Mouse (Mus musculus) MEL (cell line): ENCODE results near the gene Gipr. TPM values are rescaled to one million over a fixed set of nuclear protein-coding genes. Genes with fewer than 3 reads are reported as not detected.

Experiments used
- DNase-seq: peaks from one replicate; pipeline ENCODE4 v3.0.0; 2011; ENCODE audit warnings: low read depth, low spot score
- H3K27ac ChIP-seq: 2 replicates; pipeline ENCODE4 v1.5.1; 2012; ENCODE audit warnings: low read depth, mild to moderate bottlenecking, control low read depth, low read length, moderate library complexity; ENCODE audit not compliant: control insufficient read depth
- H3K27me3 ChIP-seq, 2 experiments: fragments of 150-350 bp in 1 of 2; sonication (generic) in 1 of 2; 2 replicates each; pipeline ENCODE4 v1.6.1; 2012; ENCODE audit warnings: low read length in 2 of 2, mild to moderate bottlenecking in 2 of 2, improper control_type of control experiment in 1 of 2, moderate library complexity in 1 of 2; ENCODE audit not compliant: insufficient read depth in 2 of 2, control insufficient read depth in 1 of 2
- H3K36me3 ChIP-seq, 2 experiments: 2 replicates each; pipeline ENCODE4 v1.6.1; 2012 to 2014; ENCODE audit warnings: low read length in 2 of 2, improper control_type of control experiment in 1 of 2, inconsistent platforms in 1 of 2, mild to moderate bottlenecking in 1 of 2; ENCODE audit not compliant: insufficient read depth in 2 of 2, control insufficient read depth in 1 of 2
- H3K4me1 ChIP-seq, 2 experiments: fragments of 150-350 bp in 1 of 2; sonication (generic) in 1 of 2; 2 replicates each; pipeline ENCODE4 v1.6.1; 2012; ENCODE audit warnings: low read length in 2 of 2, improper control_type of control experiment in 1 of 2, mild to moderate bottlenecking in 1 of 2; ENCODE audit not compliant: insufficient read depth in 2 of 2, control insufficient read depth in 1 of 2
- H3K4me3 ChIP-seq, 2 experiments: fragments of 150-350 bp in 1 of 2; sonication (generic) in 1 of 2; 2 replicates each; pipeline ENCODE4 v1.5.1; 2012; ENCODE audit warnings: low read depth in 2 of 2, low read length in 2 of 2, mild to moderate bottlenecking in 2 of 2, moderate library complexity in 2 of 2, control low read depth in 1 of 2, improper control_type of control experiment in 1 of 2; ENCODE audit not compliant: control insufficient read depth in 1 of 2, insufficient read depth in 1 of 2
- H3K79me2 ChIP-seq: 2 replicates; pipeline ENCODE4 v1.6.1; 2012; ENCODE audit warnings: mild to moderate bottlenecking, low read length, moderate library complexity; ENCODE audit not compliant: control insufficient read depth, poor library complexity, insufficient read depth
- H3K9ac ChIP-seq: 2 replicates; pipeline ENCODE4 v1.6.1; 2012; ENCODE audit warnings: low read depth, mild to moderate bottlenecking, control low read depth, low read length, moderate library complexity; ENCODE audit not compliant: control insufficient read depth, poor library complexity, severe bottlenecking
- H3K9me3 ChIP-seq: fragments of 150-350 bp; sonication (generic); replicated peaks from 2 replicates; pipeline ENCODE4 v1.6.1; 2012; ENCODE audit warnings: mild to moderate bottlenecking, low read length, improper control_type of control experiment, moderate library complexity; ENCODE audit not compliant: insufficient read depth
- CHD1 ChIP-seq: IDR thresholded peaks from 2 replicates; pipeline ENCODE4 v1.6.1; 2012; ENCODE audit warnings: low read depth, mild to moderate bottlenecking, inconsistent platforms, low read length, improper control_type of control experiment
- CTCF ChIP-seq, 3 experiments: IDR thresholded peaks in 2 of 3; conservative IDR thresholded peaks in 1 of 3; 2 replicates each; pipeline ENCODE4 v1.5.1; 2011 to 2012; ENCODE audit warnings: low read length in 3 of 3, low read depth in 2 of 3, mild to moderate bottlenecking in 2 of 3, improper control_type of control experiment in 1 of 3, inconsistent platforms in 1 of 3, mixed read lengths in 1 of 3, moderate library complexity in 1 of 3; ENCODE audit not compliant: control insufficient read depth in 1 of 3, insufficient read depth in 1 of 3, poor library complexity in 1 of 3, severe bottlenecking in 1 of 3
- ELF1 ChIP-seq: IDR thresholded peaks from 2 replicates; pipeline ENCODE4 v1.6.1; 2014; ENCODE audit warnings: low read depth, mild to moderate bottlenecking, inconsistent platforms, low read length, improper control_type of control experiment, moderate library complexity
- EP300 ChIP-seq, 2 experiments: IDR thresholded peaks; 2 replicates each; pipeline ENCODE4 v1.6.1; 2011; ENCODE audit warnings: improper control_type of control experiment in 2 of 2, low read length in 2 of 2, low read depth in 1 of 2, mild to moderate bottlenecking in 1 of 2
- ETS1 ChIP-seq: IDR thresholded peaks from 2 replicates; pipeline ENCODE4 v1.6.1; 2012; ENCODE audit warnings: low read depth, mild to moderate bottlenecking, inconsistent platforms, low read length, improper control_type of control experiment, moderate library complexity
- GATA1 ChIP-seq: IDR thresholded peaks from 2 replicates; pipeline ENCODE4 v1.6.1; 2011; ENCODE audit warnings: low read depth, low read length, improper control_type of control experiment
- JUND ChIP-seq: IDR thresholded peaks from 2 replicates; pipeline ENCODE4 v1.6.1; 2011; ENCODE audit warnings: low read depth, mild to moderate bottlenecking, improper control_type of control experiment, low read length
- KAT2A ChIP-seq: conservative IDR thresholded peaks from 2 replicates; pipeline ENCODE4 v1.6.1; 2012; ENCODE audit warnings: low read depth, low read length, improper control_type of control experiment, inconsistent platforms
- MAFK ChIP-seq: IDR thresholded peaks from 2 replicates; pipeline ENCODE4 v1.6.1; 2011; ENCODE audit warnings: low read depth, mild to moderate bottlenecking, low read length, improper control_type of control experiment, borderline replicate concordance
- MEF2A ChIP-seq: IDR thresholded peaks from 2 replicates; pipeline ENCODE4 v1.6.1; 2014; ENCODE audit warnings: low read depth, mild to moderate bottlenecking, inconsistent platforms, low read length, improper control_type of control experiment; ENCODE audit not compliant: poor library complexity, insufficient replicate concordance, severe bottlenecking; ENCODE audit errors: extremely low read depth
- MXI1 ChIP-seq: IDR thresholded peaks from 2 replicates; pipeline ENCODE4 v1.6.1; 2011; ENCODE audit warnings: mild to moderate bottlenecking, low read depth, low read length, improper control_type of control experiment
- NELFE ChIP-seq: IDR thresholded peaks from 2 replicates; pipeline ENCODE4 v1.6.1; 2011; ENCODE audit warnings: low read depth, low read length, improper control_type of control experiment
- NRF1 ChIP-seq: IDR thresholded peaks from 2 replicates; pipeline ENCODE4 v1.6.1; 2014; ENCODE audit warnings: low read depth, mild to moderate bottlenecking, inconsistent platforms, low read length, improper control_type of control experiment, moderate library complexity; ENCODE audit not compliant: poor library complexity, insufficient read depth, severe bottlenecking
- POLR2A ChIP-seq, 2 experiments: IDR thresholded peaks; 2 replicates each; pipeline ENCODE4 v1.6.1; 2011 to 2012; ENCODE audit warnings: low read length in 2 of 2, mild to moderate bottlenecking in 2 of 2, control low read depth in 1 of 2, improper control_type of control experiment in 1 of 2, low read depth in 1 of 2, moderate library complexity in 1 of 2; ENCODE audit not compliant: control insufficient read depth in 1 of 2, insufficient read depth in 1 of 2, poor library complexity in 1 of 2
- POLR2AphosphoS5 ChIP-seq: IDR thresholded peaks from 2 replicates; pipeline ENCODE4 v1.6.1; 2012; ENCODE audit warnings: low read depth, borderline replicate concordance, mild to moderate bottlenecking, inconsistent platforms, low read length, moderate library complexity, mixed read lengths
- RAD21 ChIP-seq: IDR thresholded peaks from 2 replicates; pipeline ENCODE4 v1.6.1; 2011; ENCODE audit warnings: mild to moderate bottlenecking, low read depth, low read length, improper control_type of control experiment
- RCOR1 ChIP-seq: IDR thresholded peaks from 2 replicates; pipeline ENCODE4 v1.6.1; 2012; ENCODE audit warnings: low read depth, mild to moderate bottlenecking, inconsistent platforms, low read length, improper control_type of control experiment
- SIN3A ChIP-seq: IDR thresholded peaks from 2 replicates; pipeline ENCODE4 v1.6.1; 2012; ENCODE audit warnings: low read length, improper control_type of control experiment, inconsistent platforms
- TAL1 ChIP-seq: IDR thresholded peaks from 2 replicates; pipeline ENCODE4 v1.6.1; 2012; ENCODE audit warnings: mild to moderate bottlenecking, inconsistent platforms, low read length, moderate library complexity, mixed read lengths
- TCF12 ChIP-seq: IDR thresholded peaks from 2 replicates; pipeline ENCODE4 v1.6.1; 2014; ENCODE audit warnings: low read depth, mild to moderate bottlenecking, inconsistent platforms, low read length, improper control_type of control experiment, moderate library complexity
- USF2 ChIP-seq, 2 experiments: IDR thresholded peaks; 2 replicates each; pipeline ENCODE4 v1.6.1; 2011 to 2012; ENCODE audit warnings: improper control_type of control experiment in 2 of 2, low read length in 2 of 2, borderline replicate concordance in 1 of 2, inconsistent platforms in 1 of 2, low read depth in 1 of 2, mild to moderate bottlenecking in 1 of 2; ENCODE audit not compliant: insufficient read depth in 1 of 2
- ZKSCAN1 ChIP-seq: IDR thresholded peaks from 2 replicates; pipeline ENCODE4 v1.6.1; 2012; ENCODE audit warnings: low read depth, mild to moderate bottlenecking, inconsistent platforms, low read length, improper control_type of control experiment, moderate library complexity
- polyA plus RNA-seq, 2 experiments: library from polyadenylated mRNA; stranded (reverse) in 1 of 2; unstranded in 1 of 2; fragments of >175 nt in 1 of 2; fragments of >200 nt in 1 of 2; gene quantifications; 2 replicates each; pipeline versions ENCODE4 v1.2.1 to v1.2.4; 2012; ENCODE audit warnings: low replicate concordance in 2 of 2, low read depth in 1 of 2; ENCODE audit not compliant: insufficient read length in 2 of 2, insufficient read depth in 1 of 2, missing spikeins in 1 of 2
- total RNA-seq: library from RNA; depleted of rRNA; stranded (reverse); fragments of 300-350 nt; gene quantifications from 2 replicates; pipeline ENCODE4 v1.2.3, GENCODE M21; 2012; rRNA removed

The Gipr gene
- total RNA-seq (0.49 and 0.65 TPM in 2 replicates), polyA plus RNA-seq (1 to 10 TPM in 1 of 2 experiments, not detected in 1; 2.1 TPM)

GRCm38 (mm10) chr7:19165656-19166423 lies at the start of gene Gipr:
Gipr (minus strand) TSS chr7:19166127.
- no peaks in the 10 kb centered on the region for H3K27me3 ChIP-seq
- TF ChIP-seq MXI1 = peak; percentile 68; the same call in 1 of the 2 replicates
- TF ChIP-seq CHD1 = 0 out of 2 replicates have a peak, but pooled peaks have one; percentile 60
- 0 out of 4 replicates have a peak, but pooled peaks of 1 of the 2 experiments have one; percentile 16 for TF ChIP-seq EP300 (IDR thresholded peaks at IDR 0.05; ENCODE audit: low read depth in 1 of 2, low read length in 2 of 2)
- peak; percentile 8; the same call in 1 of the 2 replicates for TF ChIP-seq RCOR1
- no peak for TF ChIP-seq USF2 (IDR thresholded peaks at IDR 0.05; ENCODE audit: borderline replicate concordance in 1 of 2, insufficient read depth in 1 of 2, low read depth in 1 of 2, low read length in 2 of 2)
- no peak for TF ChIP-seq JUND
- no peak for TF ChIP-seq MEF2A
- no peak for TF ChIP-seq POLR2AphosphoS5
- TF ChIP-seq ETS1 = peak; percentile 6; the same call in 1 of the 2 replicates
- no peak for TF ChIP-seq ELF1
- TF ChIP-seq TCF12 = no peak
- 0 out of 6 replicates have a peak, but pooled peaks of 1 of the 3 experiments have one; percentile 1 for TF ChIP-seq CTCF (IDR thresholded peaks at IDR 0.05 in 2 of 3, conservative IDR thresholded peaks at IDR 0.05 in 1 of 3; ENCODE audit: control insufficient read depth in 1 of 3, insufficient read depth in 1 of 3, low read depth in 2 of 3, low read length in 3 of 3, poor library complexity in 1 of 3, severe bottlenecking in 1 of 3)
- TF ChIP-seq KAT2A = no peak
- no peak within 1 kb of the TSS; the same call in 1 of the 2 replicates for H3K27ac ChIP-seq
- H3K9me3 ChIP-seq = no peaks in the 10 kb centered on the region
- H3K4me3 ChIP-seq = peak within 1 kb of the TSS; percentile 24 to 33
- peaks cover 0 to 7% of the 10 kb centered on the region in 2 experiments; a peak in 2 of 4 replicates for H3K36me3 ChIP-seq
- H3K79me2 ChIP-seq = no peaks in the 10 kb centered on the region
- DNase-seq = peak; percentile 71
- peaks cover 6 to 29% of the 10 kb centered on the region in 2 experiments; a peak in 3 of 4 replicates for H3K4me1 ChIP-seq
- peak within 1 kb of the TSS; percentile 4; the same call in 1 of the 2 replicates for H3K9ac ChIP-seq

- peak overlapping the region; percentile 22 to 58; a peak in 3 of 4 replicates for H3K4me3 ChIP-seq
Measured at GRCm38 (mm10) chr7:19214940-19215339, 49.0 kb upstream of the Gipr start.

More at GRCm38 (mm10) chr7:19214940-19215339, 49.0 kb upstream of the Gipr start:
- peak; percentile 71 for DNase-seq
- Histone ChIP-seq H3K27ac (peak overlapping the region; percentile 19; the same call in 1 of the 2 replicates), H3K27me3 (no peaks in the 10 kb centered on the region), H3K79me2 (no peaks in the 10 kb centered on the region), H3K36me3 (peaks cover 0 to 17% of the 10 kb centered on the region in 2 experiments; a peak in 2 of 4 replicates), H3K9me3 (no peaks in the 10 kb centered on the region), H3K4me1 (peaks cover 4 to 32% of the 10 kb centered on the region in 2 experiments), H3K9ac (peak overlapping the region; percentile 41)
- TF ChIP-seq TAL1 (no peak), EP300 (IDR thresholded peaks at IDR 0.05; ENCODE audit: low read depth in 1 of 2, low read length in 2 of 2) (peak in 1 of 2 experiments; percentile 24; a peak in 1 of 4 replicates), RAD21 (no peak), MAFK (no peak), ZKSCAN1 (no peak), MXI1 (peak; percentile 42), NRF1 (no peak), MEF2A (no peak), POLR2A (IDR thresholded peaks at IDR 0.05; ENCODE audit: control insufficient read depth in 1 of 2, insufficient read depth in 1 of 2, low read depth in 1 of 2, low read length in 2 of 2, poor library complexity in 1 of 2) (no peak), POLR2AphosphoS5 (no peak), ETS1 (0 out of 2 replicates have a peak, but pooled peaks have one; percentile 37), NELFE (no peak), SIN3A (peak; percentile 31; the same call in 1 of the 2 replicates), CTCF (IDR thresholded peaks at IDR 0.05 in 2 of 3, conservative IDR thresholded peaks at IDR 0.05 in 1 of 3; ENCODE audit: control insufficient read depth in 1 of 3, insufficient read depth in 1 of 3, low read depth in 2 of 3, low read length in 3 of 3, poor library complexity in 1 of 3, severe bottlenecking in 1 of 3) (no peak), KAT2A (no peak), GATA1 (peak; percentile 82)
